Comparison of ENCODE assay signal across 32 mouse cellular contexts in genomic region chr11:113251172-113251571, GRCm38 (mm10).
DNase-seq lines count a peak whose midpoint lies in the region; TF ChIP-seq lines count a peak whose summit lies in the region.
"Had no signal": no experiment of that assay in that cellular context is flagged by ENCODE, and none has a peak within 500 bp of the region (broad histone marks: within the 10 kb centered on the region; RNA-seq: fewer than 3 reads in every experiment).

No protein-coding gene starts in this region.

- TF ChIP-seq EP300 in MEL (IDR thresholded peaks at IDR 0.05; ENCODE audit: low read depth in 1 of 2, low read length in 2 of 2), result no peak

- no peaks in the 10 kb centered on the region for H3K4me1 ChIP-seq in spleen, adult 2 months (ENCODE audit: control insufficient read depth, insufficient read depth, insufficient read length)
- no peaks in the 10 kb centered on the region for H3K4me1 ChIP-seq in MEL (ENCODE audit: control insufficient read depth in 1 of 2, insufficient read depth in 2 of 2, low read length in 2 of 2)
- H3K4me1 ChIP-seq: liver, embryonic 13.5 days; midbrain, embryonic 15.5 days had no signal

- H3K27me3 ChIP-seq in spleen, adult 2 months (ENCODE audit: control insufficient read depth, insufficient read depth, low read length), result no peaks in the 10 kb centered on the region
- H3K27me3 ChIP-seq in MEL (ENCODE audit: control insufficient read depth in 1 of 2, insufficient read depth in 2 of 2, low read length in 2 of 2), result no peaks in the 10 kb centered on the region
- H3K27me3 ChIP-seq: heart, embryonic 13.5 days; kidney, embryonic 15.5 days; limb, embryonic 15.5 days; liver, embryonic 13.5 days; midbrain, embryonic 15.5 days; neural tube, embryonic 12.5 days had no signal

- H3K9ac ChIP-seq in MEL (ENCODE audit: control insufficient read depth, low read depth, low read length, poor library complexity, severe bottlenecking), result no peak overlapping the region
- H3K9ac ChIP-seq: heart, embryonic 13.5 days; hindbrain, embryonic 14.5 days; kidney, embryonic 15.5 days; limb, embryonic 15.5 days; liver, embryonic 13.5 days; midbrain, embryonic 15.5 days; neural tube, embryonic 12.5 days had no signal

- WGBS in spleen, adult 2 months, result 58% methylated on average over 7 of the region's 7 CpGs

- TF ChIP-seq CTCF in spleen, adult 2 months (IDR thresholded peaks at IDR 0.05; ENCODE audit: extremely low read depth, insufficient read depth, insufficient read length, insufficient replicate concordance), result no peak
- no peak for TF ChIP-seq CTCF in MEL (IDR thresholded peaks at IDR 0.05 in 2 of 3, conservative IDR thresholded peaks at IDR 0.05 in 1 of 3; ENCODE audit: control insufficient read depth in 1 of 3, insufficient read depth in 1 of 3, low read depth in 2 of 3, low read length in 3 of 3, poor library complexity in 1 of 3, severe bottlenecking in 1 of 3)

- H3K79me2 ChIP-seq in MEL (ENCODE audit: control insufficient read depth, insufficient read depth, low read length, poor library complexity), result no peaks in the 10 kb centered on the region

- intact Hi-C loops in left cerebral cortex, postnatal 4 days (cut with DNase I), result no loop called here

- TF ChIP-seq POLR2A in spleen, adult 2 months (IDR thresholded peaks at IDR 0.05; ENCODE audit: low read depth, low read length), result no peak
- no peak for TF ChIP-seq POLR2A in MEL (IDR thresholded peaks at IDR 0.05; ENCODE audit: control insufficient read depth in 1 of 2, insufficient read depth in 1 of 2, low read depth in 1 of 2, low read length in 2 of 2, poor library complexity in 1 of 2)

- no peak overlapping the region for H3K4me3 ChIP-seq in spleen, adult 2 months (ENCODE audit: extremely low read depth, insufficient read depth, insufficient read length)
- H3K4me3 ChIP-seq in MEL (ENCODE audit: control insufficient read depth in 1 of 2, insufficient read depth in 1 of 2, low read depth in 2 of 2, low read length in 2 of 2), result no peak overlapping the region
- H3K4me3 ChIP-seq: erythroblast, embryonic 14.5 days; gastrocnemius, adult 2 months; heart, adult 2 months; heart, embryonic 13.5 days; kidney, embryonic 15.5 days; layer of hippocampus, adult 2 months; limb, embryonic 15.5 days; liver, embryonic 13.5 days; midbrain, embryonic 10.5 days; midbrain, embryonic 15.5 days; neural tube, embryonic 12.5 days had no signal

- DNase-seq in spleen, adult 2 months (ENCODE audit: low read depth in 1 of 2, low spot score in 2 of 2), result peak in 1 of 2 experiments; percentile 9
- DNase-seq in spleen, postnatal 36 days (ENCODE audit: low spot score in 2 of 2), result no peak
- peak; percentile 31 for DNase-seq in A20 (ENCODE audit: low read depth, low spot score)
- peak; percentile 14 for DNase-seq in MEL (ENCODE audit: low read depth, low spot score)
- peak; percentile 26 for DNase-seq in induced T-regulatory cell, adult 2 months (ENCODE audit: low read depth)
- no peak for DNase-seq in layer of hippocampus, adult 11-12 months (ENCODE audit: low spot score)
- no peak for DNase-seq in left cerebral cortex, postnatal 4 days
- DNase-seq in right cerebral cortex, postnatal 14 days, result no peak
- DNase-seq: adrenal gland, adult 2 months; adrenal gland, postnatal 36 days; cerebellum, adult 18-20 months; cerebellum, postnatal 14 days; gastrocnemius, adult 2 months; gastrocnemius, postnatal 36 days; heart, adult 2 months; heart, postnatal 10 days; kidney, adult 18-20 months; kidney, postnatal 25 days; liver, embryonic 13.5 days; lung, adult 18-20 months; lung, postnatal 4 days; retina, postnatal 1 day; spleen, adult 18-20 months had no signal

- TF ChIP-seq RAD21 in MEL (IDR thresholded peaks at IDR 0.05; ENCODE audit: low read depth, low read length), result no peak

- H3K9me3 ChIP-seq in MEL (replicated peaks; ENCODE audit: insufficient read depth, low read length), result no peaks in the 10 kb centered on the region
- H3K9me3 ChIP-seq: heart, embryonic 13.5 days; kidney, embryonic 15.5 days; limb, embryonic 15.5 days; liver, embryonic 13.5 days; midbrain, embryonic 10.5 days; midbrain, embryonic 15.5 days; neural tube, embryonic 12.5 days had no signal

- peak overlapping the region; percentile 28 for H3K27ac ChIP-seq in spleen, adult 2 months (ENCODE audit: insufficient read depth, low read length)
- H3K27ac ChIP-seq in MEL (ENCODE audit: control insufficient read depth, low read depth, low read length), result no peak overlapping the region
- H3K27ac ChIP-seq: gastrocnemius, adult 2 months; heart, adult 2 months; heart, embryonic 13.5 days; hindbrain, embryonic 14.5 days; kidney, embryonic 15.5 days; layer of hippocampus, adult 2 months; limb, embryonic 15.5 days; liver, embryonic 13.5 days; midbrain, embryonic 10.5 days; midbrain, embryonic 15.5 days; neural tube, embryonic 12.5 days had no signal

- no peaks in the 10 kb centered on the region for H3K36me3 ChIP-seq in spleen, adult 2 months (ENCODE audit: control insufficient read depth, insufficient read depth, low read length)
- H3K36me3 ChIP-seq in MEL (ENCODE audit: control insufficient read depth in 1 of 2, insufficient read depth in 2 of 2, low read length in 2 of 2), result no peaks in the 10 kb centered on the region
- H3K36me3 ChIP-seq: kidney, embryonic 15.5 days; limb, embryonic 15.5 days; liver, embryonic 13.5 days; midbrain, embryonic 10.5 days; midbrain, embryonic 15.5 days; neural tube, embryonic 12.5 days had no signal

TF ChIP-seq in MEL, 35 proteins besides CTCF, POLR2A, EP300 and RAD21:
- TF ChIP-seq MYB (IDR thresholded peaks at IDR 0.05; ENCODE audit: low read depth, low read length) (no peak), MAX (IDR thresholded peaks at IDR 0.05; ENCODE audit: low read length) (no peak), ZC3H11A (IDR thresholded peaks at IDR 0.05; ENCODE audit: low read depth, low read length) (no peak)

Comparison
In these comparisons a context has a peak if more than half of its experiments do, and no peak if none do; other contexts are left out.
1. DNase-seq: peak in A20 (single experiment), MEL (single experiment) and induced T-regulatory cell, adult 2 months (single experiment); none in spleen, postnatal 36 days (0 of 2), layer of hippocampus, adult 11-12 months (single experiment), left cerebral cortex, postnatal 4 days (single experiment) and right cerebral cortex, postnatal 14 days (single experiment).